Mouse (Mus musculus): Measurements from ENCODE around the gene Ubl7.
A peak's percentile ranks its signal among the peaks of the same experiment; 100 is the strongest.

Ubl7 gene

GRCm38 (mm10) chr9:57922381-57922780 is 11.6 kb downstream of the Ubl7 start:
- DNase-seq, result no peak

DNA sequence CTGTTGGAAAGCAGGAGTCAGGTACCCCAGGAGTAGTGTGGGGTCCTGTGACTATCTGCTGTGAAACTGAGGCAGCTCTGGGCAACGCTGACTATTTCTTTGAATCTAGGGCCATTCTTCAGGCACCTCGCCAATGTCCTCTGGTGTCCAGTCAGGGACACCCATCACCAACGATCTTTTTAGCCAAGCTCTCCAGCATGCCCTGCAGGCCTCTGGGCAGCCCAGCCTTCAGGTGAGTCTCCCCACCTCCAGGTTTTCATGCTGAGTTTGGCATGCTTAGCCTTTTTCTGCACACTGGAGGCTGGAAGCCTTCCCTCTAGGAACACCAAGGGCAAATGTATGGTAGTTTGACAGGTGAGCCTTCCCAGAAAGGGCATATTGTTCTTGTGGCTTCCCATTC is 12.3 kb downstream of the Ubl7 start:
- no peak for DNase-seq

DNA sequence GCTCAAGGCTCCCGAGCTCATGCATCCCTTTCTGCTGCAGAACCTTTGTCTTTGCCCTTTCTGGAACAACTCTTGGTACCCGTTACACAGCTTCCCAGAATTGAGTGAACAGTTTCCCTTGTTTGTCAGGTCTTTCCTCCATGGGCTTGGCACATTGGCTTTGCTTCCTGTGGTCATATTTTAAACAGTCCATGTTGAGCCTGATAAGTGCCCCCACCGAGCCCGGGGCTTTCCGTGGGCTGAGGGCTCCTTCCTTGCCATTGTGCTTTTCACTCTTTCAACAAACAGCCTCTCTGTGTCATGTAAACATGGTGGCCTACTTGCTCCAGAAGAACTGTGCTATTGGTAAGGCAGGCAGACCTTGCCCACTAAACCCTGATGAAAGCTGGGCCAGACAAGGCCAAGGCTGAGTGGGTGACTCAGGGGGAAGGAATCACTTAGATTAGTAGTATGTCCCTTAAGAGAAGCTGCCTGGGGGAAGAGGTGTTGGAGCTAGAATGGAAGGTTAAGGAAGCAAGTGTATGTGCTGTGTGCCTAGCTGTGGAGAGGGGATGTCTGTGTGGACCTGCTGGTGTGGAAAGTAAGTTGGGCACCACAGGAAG is 20.5 kb downstream of the Ubl7 start:
- no peak for DNase-seq

GRCm38 (mm10) chr9:57932253-57932652 is 21.5 kb downstream of the Ubl7 start:
- DNase-seq, result no peak

GRCm38 (mm10) chr9:57932831-57933602 is 22.2 kb downstream of the Ubl7 start:
- no peak for DNase-seq

DNA sequence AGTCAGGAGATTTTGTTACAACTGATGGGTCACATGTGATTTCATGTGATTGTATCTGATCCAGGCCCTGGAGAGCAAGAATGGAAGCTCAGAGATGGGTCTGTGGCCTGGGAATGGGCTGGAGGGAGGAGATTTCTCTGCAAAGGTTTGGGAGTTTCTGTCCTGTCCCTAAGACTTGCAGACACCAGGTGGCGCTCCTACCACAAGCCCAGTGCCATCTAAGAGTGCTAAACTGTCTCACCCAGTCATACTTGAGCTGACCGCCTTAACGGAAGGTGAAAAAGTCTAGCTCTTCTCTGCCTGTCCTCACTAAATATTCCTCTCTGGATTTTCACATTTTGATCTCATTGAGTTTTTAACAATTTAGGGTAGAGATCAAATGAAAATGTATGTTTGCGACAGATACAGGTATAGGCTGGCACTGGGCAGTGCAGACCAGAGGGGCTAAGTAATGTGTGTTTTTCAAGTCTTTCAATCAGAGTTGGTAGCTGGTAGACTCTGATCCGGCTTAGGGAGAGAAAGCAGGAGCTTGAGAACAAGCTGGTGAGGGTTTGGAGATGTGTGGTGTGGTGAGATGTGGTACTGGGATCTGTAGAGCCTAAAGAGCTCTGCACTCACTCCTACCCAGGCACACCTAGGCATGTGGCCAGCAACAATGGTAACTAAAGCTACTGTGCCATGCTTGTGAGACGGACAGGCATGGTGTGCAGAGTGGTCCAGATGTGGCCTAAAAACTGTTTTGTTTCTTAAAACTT is 25.1 kb downstream of the Ubl7 start:
- DNase-seq, result peak; percentile 88 to 91

GRCm38 (mm10) chr9:57937171-57937570 is 26.4 kb downstream of the Ubl7 start:
- DNase-seq, result no peak

DNA sequence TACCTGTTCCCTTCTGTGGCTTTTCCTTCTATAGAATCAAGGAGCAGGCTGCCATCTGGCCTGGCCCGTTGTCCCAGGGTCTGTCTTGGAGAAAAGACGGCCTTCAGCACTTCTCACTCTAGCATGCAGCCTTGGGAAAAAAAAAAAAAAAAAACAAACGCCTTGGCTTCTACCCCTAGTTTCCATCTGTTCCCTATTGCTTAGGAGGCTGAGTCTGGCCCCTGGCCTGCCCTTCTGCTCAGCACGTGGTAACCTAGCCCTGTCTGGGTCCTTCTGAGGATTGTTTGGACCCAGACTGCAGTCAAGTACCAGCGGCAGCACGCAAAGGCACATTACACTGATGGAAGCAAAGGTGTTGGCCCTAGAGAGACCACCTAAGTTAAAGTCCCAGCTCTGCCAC is 26.9 kb downstream of the Ubl7 start:
- no peak for DNase-seq

- no peak for DNase-seq
These were observed 27.7 kb downstream of the Ubl7 start for GRCm38 (mm10) chr9:57938225-57939055.

- DNase-seq, result peak; percentile 87 to 91
These were observed 28.9 kb downstream of the Ubl7 start, which contains the start of gene Sema7a for GRCm38 (mm10) chr9:57939431-57940348. TSS of gene Sema7a (plus strand) at chr9:57940112.

DNA sequence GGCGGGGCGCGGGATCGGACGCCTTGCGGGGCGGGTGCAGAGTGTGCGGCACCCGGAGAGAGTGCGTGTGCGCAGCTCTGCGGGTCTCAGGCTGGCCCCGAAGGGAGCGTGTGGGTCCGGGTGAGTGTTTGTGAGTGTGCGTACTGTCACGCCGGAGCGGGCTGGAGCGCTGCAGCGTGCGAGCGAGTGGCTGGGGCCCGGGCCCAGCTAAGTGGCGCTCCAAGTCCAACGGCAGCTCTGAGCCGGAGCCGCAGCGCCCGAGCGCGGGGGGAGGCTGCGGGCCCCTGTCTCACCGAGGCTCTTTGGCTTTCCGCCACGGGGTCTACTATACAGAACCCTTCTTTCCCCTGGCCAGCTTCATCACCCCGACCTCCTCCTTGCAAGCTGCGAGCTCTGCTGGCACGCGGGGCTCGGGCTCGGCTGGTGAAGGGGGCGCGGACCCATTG is 29.6 kb downstream of the Ubl7 start:
- peak; percentile 58 to 66 for DNase-seq

GRCm38 (mm10) chr9:57940861-57941638 is 30.3 kb downstream of the Ubl7 start:
- peak; percentile 51 to 66 for DNase-seq

GRCm38 (mm10) chr9:57942039-57942438 is 31.3 kb downstream of the Ubl7 start:
- no peak for DNase-seq

- DNase-seq, result peak in 1 of 2 experiments; percentile 10
These were observed 32.3 kb downstream of the Ubl7 start for GRCm38 (mm10) chr9:57943067-57943466.

DNA sequence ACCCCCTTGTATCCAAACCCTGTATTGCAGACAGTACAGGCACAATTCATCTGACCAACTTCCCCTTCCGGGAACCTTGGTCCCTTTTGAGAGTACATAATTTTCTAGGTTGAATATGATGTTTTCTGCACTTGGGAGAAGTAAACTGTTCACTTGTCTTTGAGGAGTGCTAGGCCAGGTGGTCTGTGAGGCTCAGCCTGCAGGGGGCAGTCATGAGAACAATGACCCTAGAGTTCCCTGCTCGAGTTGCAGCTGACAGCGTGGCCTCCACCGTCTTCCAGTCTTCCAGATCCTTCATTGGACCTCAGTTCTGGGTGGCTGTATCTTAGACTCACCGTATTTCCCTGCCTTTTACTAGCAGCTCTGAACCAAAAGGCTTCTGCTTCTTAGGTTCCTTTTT is 33.8 kb downstream of the Ubl7 start:
- peak; percentile 83 to 85 for DNase-seq

- DNase-seq, result no peak
These were observed 35.2 kb downstream of the Ubl7 start for GRCm38 (mm10) chr9:57945771-57946616.

GRCm38 (mm10) chr9:57947381-57948030 is 36.7 kb downstream of the Ubl7 start:
- peak in 1 of 2 experiments; percentile 5 for DNase-seq

- DNase-seq, result no peak
These were observed 37.7 kb downstream of the Ubl7 start for GRCm38 (mm10) chr9:57948333-57948931.
